Mouse (Mus musculus) midbrain, embryonic 16.5 days (tissue): ENCODE results near the gene Pxylp1. TPM values are rescaled to one million over a fixed set of nuclear protein-coding genes. Genes with fewer than 3 reads are reported as not detected.

Experiments used
- ATAC-seq: fragments of 200-750 bp; cut with Nextera tagmentation; 2 replicates; pipeline ENCODE4 v1.8.0; 2017; ENCODE audit warnings: moderate TSS enrichment
- H3K27ac ChIP-seq: fragments of 300-500 bp; sonication (generic); 2 replicates; pipeline ENCODE4 v1.5.1; 2014; ENCODE audit warnings: mild to moderate bottlenecking, low read length, mixed read lengths
- H3K27me3 ChIP-seq: fragments of 300-500 bp; sonication (generic); 2 replicates; pipeline ENCODE4 v1.6.1; 2014; ENCODE audit warnings: low read depth, low read length, mixed read lengths; ENCODE audit not compliant: control insufficient read depth, insufficient read depth
- H3K36me3 ChIP-seq: fragments of 300-500 bp; sonication (generic); 2 replicates; pipeline ENCODE4 v1.6.1; 2014; ENCODE audit warnings: mild to moderate bottlenecking, low read length, moderate library complexity, mixed read lengths; ENCODE audit not compliant: control insufficient read depth, insufficient read depth
- H3K4me1 ChIP-seq: fragments of 300-500 bp; sonication (generic); 2 replicates; pipeline ENCODE4 v1.6.1; 2014; ENCODE audit warnings: mild to moderate bottlenecking, low read length, mixed read lengths; ENCODE audit not compliant: control insufficient read depth, insufficient read depth
- H3K4me2 ChIP-seq: fragments of 300-500 bp; sonication (generic); 2 replicates; pipeline ENCODE4 v1.6.1; 2014; ENCODE audit warnings: mild to moderate bottlenecking, low read length, mixed read lengths
- H3K4me3 ChIP-seq: fragments of 300-500 bp; sonication (generic); 2 replicates; pipeline ENCODE4 v1.5.1; 2014; ENCODE audit warnings: low read depth, mild to moderate bottlenecking, low read length, moderate library complexity, mixed read lengths
- H3K9ac ChIP-seq: fragments of 300-500 bp; sonication (generic); 2 replicates; pipeline ENCODE4 v1.6.1; 2014; ENCODE audit warnings: low read depth, low read length, mixed read lengths
- H3K9me3 ChIP-seq: fragments of 300-500 bp; sonication (generic); replicated peaks from 2 replicates; pipeline ENCODE4 v1.6.1; 2014; ENCODE audit warnings: mild to moderate bottlenecking, low read length, mixed read lengths; ENCODE audit not compliant: control insufficient read depth, poor library complexity, severe bottlenecking
- WGBS: fragments of 180-500 bp; shearing (Covaris S2); extraction: QIAGEN DNeasy Blood & Tissue Kit; methylation state at CpG from one replicate; pipeline ENCODE4 v1.1.7; 2014; 5-methylcytosine and 5-hydroxymethylcytosine counted together
- polyA plus RNA-seq: library from polyadenylated mRNA; unstranded; fragments of >200 nt; fragmentation: Nextera tagmentation; extraction: Ambion mirVana; gene quantifications from 2 replicates; pipeline ENCODE4 v1.2.1, GENCODE M21; 2015

Gene Pxylp1
- polyA plus RNA-seq, 1 experiment from 2014 or later = 39.3 TPM

- Histone ChIP-seq H3K9me3 (no peaks in the 10 kb centered on the region), H3K36me3 (no peaks in the 10 kb centered on the region), H3K4me3 (no peak overlapping the region), H3K4me2 (no peak overlapping the region), H3K27me3 (no peaks in the 10 kb centered on the region), H3K9ac (no peak overlapping the region), H3K27ac (0 out of 2 replicates have a peak overlapping the region, but pooled peaks have one; percentile 12), H3K4me1 (peaks cover 20% of the 10 kb centered on the region)
- 84% methylated on average over 5 of the region's 5 CpGs for WGBS
- no peak for ATAC-seq
These were observed 53.1 kb downstream of the Pxylp1 start for GRCm38 (mm10) chr9:96839376-96839775.

GRCm38 (mm10) chr9:96838864-96839263 lies 53.6 kb downstream of the Pxylp1 start:
- Histone ChIP-seq H3K9me3 (no peaks in the 10 kb centered on the region), H3K27ac (peak overlapping the region; percentile 73; the same call in 1 of the 2 replicates), H3K4me1 (peaks cover 20% of the 10 kb centered on the region), H3K36me3 (no peaks in the 10 kb centered on the region), H3K4me2 (no peak overlapping the region), H3K9ac (no peak overlapping the region), H3K4me3 (no peak overlapping the region), H3K27me3 (no peaks in the 10 kb centered on the region)
- 33% methylated on average over 10 of the region's 10 CpGs for WGBS
- peak; percentile 34 for ATAC-seq

GRCm38 (mm10) chr9:96837781-96838420 lies 54.6 kb downstream of the Pxylp1 start:
- Histone ChIP-seq H3K4me2 (peak overlapping the region; percentile 37), H3K9ac (peak overlapping the region; percentile 50; the same call in 1 of the 2 replicates), H3K27me3 (no peaks in the 10 kb centered on the region), H3K4me1 (peaks cover 22% of the 10 kb centered on the region), H3K9me3 (no peaks in the 10 kb centered on the region), H3K36me3 (no peaks in the 10 kb centered on the region), H3K27ac (peak overlapping the region; percentile 81), H3K4me3 (no peak overlapping the region)
- ATAC-seq = peak; percentile 66
- 21% methylated on average over 20 of the region's 20 CpGs for WGBS

DNA sequence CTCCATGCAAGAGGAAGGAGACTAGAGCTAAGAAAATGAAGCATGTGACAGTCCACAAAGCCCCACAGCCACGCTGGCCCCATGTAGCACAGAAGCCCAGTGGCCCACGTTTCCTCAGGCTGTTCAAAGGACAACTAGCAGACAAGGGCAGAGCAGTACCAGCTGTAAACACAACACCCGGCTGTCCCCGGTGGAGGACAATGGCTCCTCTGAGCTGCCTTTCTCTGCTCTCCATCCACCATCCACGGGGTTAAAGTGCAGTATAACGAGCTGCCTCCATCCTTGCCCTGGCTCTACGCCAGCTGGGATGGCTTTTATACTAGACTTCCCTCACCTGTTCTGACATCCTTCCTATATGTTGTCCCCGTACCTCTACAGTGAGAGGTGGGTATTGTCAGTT lies 55.5 kb downstream of the Pxylp1 start:
- WGBS = 33% methylated on average over 8 of the region's 8 CpGs
- Histone ChIP-seq H3K9me3 (no peaks in the 10 kb centered on the region), H3K27ac (peak overlapping the region; percentile 33; the same call in 1 of the 2 replicates)

DNA sequence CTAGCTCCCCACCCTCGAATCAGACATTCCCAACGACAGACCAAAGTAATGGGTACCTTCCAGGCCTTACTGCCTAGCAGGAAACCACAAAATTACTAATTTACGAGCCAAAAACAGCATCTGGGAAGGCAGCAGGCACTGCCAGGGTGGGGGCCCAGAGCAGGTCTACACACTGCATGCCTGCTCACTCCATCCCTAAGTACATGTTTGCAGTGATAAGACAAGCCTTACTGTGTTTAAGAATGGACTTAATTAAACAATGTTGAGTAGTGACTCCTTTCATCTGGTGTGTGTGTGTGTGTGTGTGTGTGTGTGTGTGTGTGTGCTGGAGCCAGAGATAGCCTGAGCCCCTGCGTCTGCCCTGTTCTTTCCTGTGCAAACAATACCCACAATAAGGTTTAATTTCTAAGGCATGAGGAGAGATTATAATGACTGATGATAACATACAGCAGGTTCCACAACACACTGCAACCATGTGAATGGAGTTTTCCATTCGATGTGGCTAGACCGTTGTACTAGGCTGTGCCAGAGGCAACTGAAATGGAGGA lies 57.0 kb downstream of the Pxylp1 start:
- H3K4me1 ChIP-seq = peaks cover 26% of the 10 kb centered on the region
- 88% methylated on average over 6 of the region's 6 CpGs for WGBS
- H3K27ac ChIP-seq = no peak overlapping the region
- no peak overlapping the region for H3K4me2 ChIP-seq
- H3K9ac ChIP-seq = no peak overlapping the region
- H3K36me3 ChIP-seq = no peaks in the 10 kb centered on the region
- no peaks in the 10 kb centered on the region for H3K9me3 ChIP-seq
- H3K4me3 ChIP-seq = no peak overlapping the region
- no peaks in the 10 kb centered on the region for H3K27me3 ChIP-seq
- no peak for ATAC-seq

More for the DNA sequence above, 55.5 kb downstream of the Pxylp1 start:
- no peak overlapping the region for H3K9ac ChIP-seq
- H3K4me1 ChIP-seq = peaks cover 22% of the 10 kb centered on the region
- no peak for ATAC-seq
- no peak overlapping the region for H3K4me2 ChIP-seq
- H3K27me3 ChIP-seq = no peaks in the 10 kb centered on the region
- H3K36me3 ChIP-seq = no peaks in the 10 kb centered on the region
- no peak overlapping the region for H3K4me3 ChIP-seq

- ATAC-seq = no peak
These were observed 58.9 kb downstream of the Pxylp1 start for GRCm38 (mm10) chr9:96833606-96834005.

GRCm38 (mm10) chr9:96832516-96832915 lies 60.0 kb downstream of the Pxylp1 start:
- H3K4me1 ChIP-seq = peaks cover 14% of the 10 kb centered on the region
- no peaks in the 10 kb centered on the region for H3K27me3 ChIP-seq
- no peak overlapping the region for H3K4me3 ChIP-seq
- H3K9ac ChIP-seq = no peak overlapping the region
- ATAC-seq = no peak
- H3K4me2 ChIP-seq = no peak overlapping the region
- H3K36me3 ChIP-seq = no peaks in the 10 kb centered on the region
- 82% methylated on average over 4 of the region's 4 CpGs for WGBS
- H3K9me3 ChIP-seq = no peaks in the 10 kb centered on the region
- peak overlapping the region; percentile 25; the same call in 1 of the 2 replicates for H3K27ac ChIP-seq

More at GRCm38 (mm10) chr9:96833606-96834005, 58.9 kb downstream of the Pxylp1 start:
- Histone ChIP-seq H3K27me3 (no peaks in the 10 kb centered on the region), H3K27ac (no peak overlapping the region), H3K9ac (no peak overlapping the region), H3K4me1 (peaks cover 24% of the 10 kb centered on the region), H3K9me3 (no peaks in the 10 kb centered on the region), H3K36me3 (no peaks in the 10 kb centered on the region), H3K4me3 (no peak overlapping the region), H3K4me2 (no peak overlapping the region)
- WGBS = 71% methylated on average over 5 of the region's 5 CpGs

DNA sequence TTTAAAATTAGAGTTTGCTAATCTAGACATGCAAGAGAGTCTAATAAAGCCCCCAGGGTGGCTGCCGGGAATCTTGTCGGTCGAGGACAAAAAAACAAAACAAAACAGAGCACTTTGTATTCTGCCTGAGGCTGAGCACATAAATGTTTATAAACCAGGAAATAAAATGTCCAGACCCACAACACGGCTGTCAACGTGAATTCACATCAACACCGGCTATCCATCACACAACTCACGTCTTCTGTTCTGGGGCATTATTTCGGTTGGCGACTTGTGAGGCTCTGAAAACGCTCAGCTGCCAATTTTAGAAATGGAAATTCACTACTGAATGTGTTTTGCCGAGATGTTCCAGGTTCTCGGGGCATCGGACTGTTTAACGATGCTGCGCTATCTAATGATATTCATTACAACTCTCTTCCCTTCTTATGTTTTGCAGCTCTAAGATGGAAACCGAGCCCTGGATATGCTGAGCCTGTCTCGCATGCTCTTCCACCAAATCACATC lies 61.6 kb downstream of the Pxylp1 start:
- Histone ChIP-seq H3K9ac (no peak overlapping the region), H3K4me1 (peaks cover 6% of the 10 kb centered on the region), H3K4me2 (no peak overlapping the region), H3K27me3 (no peaks in the 10 kb centered on the region), H3K27ac (0 out of 2 replicates have a peak overlapping the region, but pooled peaks have one; percentile 6), H3K4me3 (no peak overlapping the region), H3K36me3 (no peaks in the 10 kb centered on the region; the same call in 1 of the 2 replicates), H3K9me3 (no peaks in the 10 kb centered on the region)
- 35% methylated on average over 17 of the region's 17 CpGs for WGBS
- ATAC-seq = no peak

GRCm38 (mm10) chr9:96829682-96830081 lies 62.8 kb downstream of the Pxylp1 start:
- Histone ChIP-seq H3K36me3 (peaks cover 5% of the 10 kb centered on the region; the same call in 1 of the 2 replicates), H3K4me2 (no peak overlapping the region), H3K4me1 (peaks cover 6% of the 10 kb centered on the region), H3K4me3 (no peak overlapping the region), H3K27ac (no peak overlapping the region), H3K9ac (no peak overlapping the region), H3K27me3 (no peaks in the 10 kb centered on the region), H3K9me3 (no peaks in the 10 kb centered on the region)
- WGBS = 100% methylated on average over 2 of the region's 3 CpGs
- ATAC-seq = no peak
